Mouse (Mus musculus): Measurements from ENCODE around the gene B3galt4.

DNA sequence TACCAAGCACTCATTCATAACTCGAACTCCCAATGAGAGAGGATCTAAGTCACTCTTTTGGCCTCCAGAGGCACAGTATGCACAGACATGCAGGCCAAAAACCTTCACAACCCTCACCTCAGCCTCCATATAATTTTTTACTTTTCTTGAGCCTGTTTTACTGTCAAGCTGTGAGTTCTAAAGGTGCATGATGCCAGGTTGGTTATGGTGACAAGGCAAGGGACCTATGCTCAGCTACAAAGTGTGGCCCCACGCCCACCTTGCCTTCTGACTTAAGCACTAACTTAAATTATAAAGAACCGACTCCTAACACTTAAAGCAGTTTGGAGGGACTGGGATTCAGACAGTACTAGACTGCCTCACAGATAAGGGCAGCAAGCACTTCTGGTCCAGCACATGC is 2.0 kb upstream of the B3galt4 start:
- TF ChIP-seq CTCF (IDR thresholded peaks at IDR 0.05): no peak
- no peak for TF ChIP-seq EP300 (IDR thresholded peaks at IDR 0.05; ENCODE audit: insufficient read depth, low read depth, low read length)

Data from heart, adult 2 months (tissue).